Mouse (Mus musculus) heart, postnatal 25 days (tissue): Measurements from ENCODE around the gene Rab25. TPM values are rescaled to one million over a fixed set of nuclear protein-coding genes. Genes with fewer than 3 reads are reported as not detected.
A peak's percentile ranks its signal among the peaks of the same experiment; 100 is the strongest.

Experiments used
- DNase-seq: peaks from one replicate; pipeline ENCODE4 v3.0.0; 2022; ENCODE audit warnings: low spot score
- intact Hi-C: fragments of 180-260 bp; cut with DNase I; formaldehyde crosslinking; loops from one replicate; pipeline ENCODE4 v1.15.1; 2025
- total RNA-seq, 2 experiments: library from RNA; stranded (reverse); gene quantifications; 2 replicates each; pipeline ENCODE4 v1.2.3; 2021

The Rab25 gene
- total RNA-seq, 2 experiments from 2014 or later = not detected

DNA sequence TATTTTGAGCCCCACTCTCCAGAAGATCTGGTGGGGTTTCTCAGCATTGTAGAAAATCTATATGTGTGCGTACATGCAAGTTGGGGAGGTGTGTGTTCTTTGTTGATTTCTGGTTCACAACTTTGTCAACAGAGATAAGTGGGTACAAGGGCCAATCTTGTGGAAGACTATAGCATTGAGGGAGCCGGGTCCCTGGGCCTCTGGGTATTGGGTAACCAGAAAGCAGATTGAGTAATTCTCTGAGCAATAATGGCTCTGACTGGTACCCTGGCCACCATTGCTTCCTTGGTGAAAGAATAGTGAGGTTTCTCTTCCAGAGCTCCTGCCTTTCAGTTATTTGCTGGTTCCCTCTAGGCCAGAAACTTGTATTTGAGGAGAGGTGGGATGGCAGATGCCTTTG, 21.0 kb upstream of the Rab25 start:
- DNase-seq = no peak
- intact Hi-C loops = no loop called here

DNA sequence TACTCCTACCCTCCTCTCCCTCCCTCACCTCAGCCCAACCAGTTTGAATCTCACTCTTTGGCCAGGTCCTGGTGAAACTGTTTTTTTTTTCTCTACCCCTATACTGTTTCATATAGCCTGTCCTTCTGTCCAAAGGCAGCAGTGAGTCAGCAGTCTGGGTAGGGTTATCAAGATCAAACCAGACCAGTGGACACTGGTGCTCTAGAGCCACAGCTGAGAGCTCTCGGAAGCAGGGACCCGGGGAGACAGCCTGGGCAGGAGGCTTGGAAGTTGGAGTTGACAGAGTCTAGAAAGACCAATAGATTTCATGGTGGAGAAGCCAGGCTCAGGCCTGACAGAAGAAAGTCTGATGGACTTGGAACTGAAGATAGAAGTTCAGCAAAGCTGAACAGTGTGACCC, 20.5 kb upstream of the Rab25 start:
- DNase-seq = no peak
- intact Hi-C loops = no loop called here

DNA sequence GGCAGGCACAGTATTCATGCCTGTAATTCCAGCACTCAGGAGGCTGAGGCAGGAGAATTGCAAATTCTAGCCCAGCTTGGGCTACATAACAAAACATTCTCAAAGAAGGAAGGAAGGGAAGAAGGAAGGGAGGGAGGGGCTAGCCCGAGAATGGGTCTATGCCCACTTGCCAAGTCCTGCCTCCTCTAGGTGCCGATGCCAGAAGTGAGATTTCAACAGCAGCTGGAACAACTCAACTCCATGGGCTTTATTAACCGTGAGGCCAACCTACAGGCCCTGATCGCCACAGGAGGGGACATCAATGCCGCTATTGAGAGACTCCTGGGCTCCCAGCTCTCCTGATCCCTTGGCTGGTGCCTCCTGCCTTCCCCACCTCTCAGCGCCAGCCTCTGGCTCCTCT, 19.8 kb upstream of the Rab25 start:
- intact Hi-C loops = no loop called here
- DNase-seq = no peak

DNA sequence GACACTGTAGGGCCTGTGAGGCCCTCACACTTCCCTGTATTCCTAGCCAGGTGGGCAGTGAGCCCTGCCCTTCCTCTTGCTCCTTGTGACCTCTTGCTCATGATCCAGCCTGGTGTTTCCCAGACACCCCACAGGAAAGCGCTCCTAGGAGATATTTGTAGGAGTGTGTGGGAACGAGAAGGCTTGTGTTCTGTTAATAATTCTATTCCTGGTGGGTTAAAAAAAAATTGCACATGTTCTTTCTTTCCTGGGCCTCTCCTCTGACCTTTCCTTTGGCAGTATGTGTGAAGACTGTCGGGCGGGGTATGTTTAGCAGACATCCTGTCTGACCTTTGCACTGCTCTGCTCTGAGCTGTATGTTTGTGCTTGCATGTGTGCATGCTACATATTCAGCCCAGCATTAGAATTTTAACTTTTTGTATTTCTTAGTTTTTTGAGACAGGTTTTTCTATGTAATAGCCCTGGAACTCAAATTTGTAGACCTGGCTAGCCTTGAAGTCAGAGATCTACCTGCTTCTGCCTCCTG, 18.5 kb upstream of the Rab25 start:
- no peak for DNase-seq
- intact Hi-C loops = no loop called here

DNA sequence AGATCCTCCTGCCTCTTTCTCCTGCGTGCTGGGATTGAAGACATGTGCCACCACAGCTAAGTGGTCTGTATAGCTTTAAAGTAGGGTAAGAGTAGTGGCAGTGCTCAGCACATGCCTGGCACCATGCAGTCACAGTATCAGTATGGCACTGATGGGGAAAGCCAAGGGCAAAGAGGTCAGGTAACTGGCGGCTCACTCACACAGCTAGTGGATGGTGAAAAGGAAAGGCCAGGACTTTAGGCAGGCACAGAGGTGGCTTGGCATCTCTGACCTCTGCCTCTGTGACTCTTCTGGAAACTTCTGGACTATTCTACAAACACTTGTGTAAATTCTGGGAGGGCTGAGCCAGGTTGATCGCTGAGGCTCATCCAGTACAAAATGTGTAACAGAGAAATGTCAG, 18.0 kb upstream of the Rab25 start:
- intact Hi-C loops = no loop called here
- DNase-seq = no peak

DNA sequence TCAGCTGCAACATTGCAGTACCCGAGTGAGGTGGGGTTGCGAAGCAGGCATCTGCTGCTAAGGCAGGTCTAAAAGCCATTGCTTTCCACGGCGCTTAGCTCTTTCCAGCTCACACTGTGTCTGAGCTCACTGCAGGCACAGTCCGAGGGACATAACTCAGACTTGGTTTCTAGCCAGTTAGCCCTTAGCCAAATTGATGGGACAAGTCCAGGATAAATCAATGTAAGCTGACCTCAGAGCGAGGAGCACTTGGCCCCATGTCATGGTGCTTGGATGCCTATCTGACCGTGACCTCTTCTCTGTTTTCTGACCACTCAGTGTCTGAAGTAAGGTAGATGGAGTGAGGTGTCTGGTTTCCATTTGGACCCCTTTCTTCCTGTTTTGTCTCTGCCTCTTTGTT, 15.9 kb upstream of the Rab25 start:
- no peak for DNase-seq
- intact Hi-C loops = no loop called here

DNA sequence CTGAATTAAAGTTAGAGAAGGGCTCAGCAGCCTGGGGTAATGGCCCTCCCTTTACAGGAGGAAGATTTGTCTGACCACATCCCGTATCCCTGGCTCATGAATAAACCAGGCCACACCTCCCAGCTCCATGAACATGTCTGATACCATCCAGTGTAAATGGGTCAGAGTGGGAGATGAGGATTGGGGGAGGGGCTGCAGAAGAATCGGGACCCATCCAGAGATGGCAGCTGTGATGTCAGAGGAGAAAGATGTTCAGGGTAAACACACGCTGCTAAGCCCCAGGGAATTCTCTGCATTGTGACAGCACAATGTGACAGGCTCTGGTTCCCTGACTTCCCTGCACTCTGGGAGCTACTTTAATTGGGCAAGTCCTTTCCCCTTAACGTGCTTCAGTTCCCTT, 15.3 kb upstream of the Rab25 start:
- no peak for DNase-seq
- intact Hi-C loops = no loop called here

DNA sequence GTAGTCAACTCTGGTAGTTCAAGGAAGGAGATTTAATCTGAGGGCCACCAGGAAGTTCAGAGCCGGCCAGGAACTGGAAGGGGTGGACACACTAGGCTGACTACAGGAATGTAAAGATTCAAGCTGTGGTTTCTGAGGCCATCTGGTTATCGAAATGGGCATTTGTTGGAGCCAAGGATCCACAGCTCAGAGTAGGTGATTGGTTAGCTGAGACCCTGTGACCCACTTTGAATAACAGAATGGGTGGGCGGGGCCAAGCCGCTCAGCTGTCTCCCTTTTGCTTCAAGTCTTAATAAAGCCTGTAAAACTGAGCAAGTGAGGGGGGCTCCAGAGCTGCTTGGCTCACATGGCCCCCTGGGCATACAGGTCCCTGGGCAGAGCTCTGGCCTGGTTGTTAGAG, 13.9 kb upstream of the Rab25 start:
- DNase-seq = no peak
- intact Hi-C loops = no loop called here

DNA sequence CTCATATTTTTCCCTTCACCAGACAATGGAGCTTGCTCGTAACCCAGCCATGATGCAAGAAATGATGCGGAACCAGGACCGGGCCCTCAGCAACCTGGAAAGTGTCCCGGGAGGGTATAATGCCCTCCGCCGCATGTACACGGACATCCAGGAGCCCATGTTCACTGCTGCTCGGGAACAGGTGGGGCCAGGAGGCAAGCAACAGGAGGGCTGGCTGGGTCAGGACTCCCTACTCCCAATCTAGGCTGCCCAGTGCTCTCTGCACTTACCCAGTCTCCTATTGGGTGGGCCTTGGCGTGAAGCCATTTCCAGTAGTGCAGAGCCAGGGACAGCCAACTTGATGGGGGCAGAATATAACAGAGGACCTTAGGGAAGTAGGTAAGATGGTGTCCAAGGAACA, 11.5 kb upstream of the Rab25 start:
- no peak for DNase-seq
- intact Hi-C loops = loop anchor here (10.0 kb wide), 1 partner anchor 615 kb away; the partner anchor contains the start of gene Scamp3

DNA sequence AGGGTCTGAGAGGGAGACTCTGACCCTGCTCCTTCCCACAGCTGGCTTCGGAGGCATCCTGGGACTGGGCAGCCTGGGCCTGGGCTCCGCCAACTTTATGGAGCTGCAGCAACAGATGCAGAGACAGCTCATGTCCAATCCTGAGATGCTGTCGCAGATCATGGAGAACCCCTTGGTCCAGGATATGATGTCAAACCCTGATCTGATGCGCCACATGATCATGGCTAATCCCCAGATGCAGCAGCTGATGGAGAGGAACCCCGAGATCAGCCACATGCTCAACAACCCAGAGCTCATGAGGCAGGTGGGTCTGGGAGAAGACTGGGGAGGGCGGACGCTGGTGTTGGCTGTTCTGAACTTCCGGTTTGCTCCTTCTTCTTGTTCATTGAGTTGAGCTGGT, 8.5 kb upstream of the Rab25 start:
- DNase-seq = no peak
- intact Hi-C loops = loop anchor here (10.0 kb wide), 1 partner anchor 618 kb away; the partner anchor contains the start of gene Scamp3

DNA sequence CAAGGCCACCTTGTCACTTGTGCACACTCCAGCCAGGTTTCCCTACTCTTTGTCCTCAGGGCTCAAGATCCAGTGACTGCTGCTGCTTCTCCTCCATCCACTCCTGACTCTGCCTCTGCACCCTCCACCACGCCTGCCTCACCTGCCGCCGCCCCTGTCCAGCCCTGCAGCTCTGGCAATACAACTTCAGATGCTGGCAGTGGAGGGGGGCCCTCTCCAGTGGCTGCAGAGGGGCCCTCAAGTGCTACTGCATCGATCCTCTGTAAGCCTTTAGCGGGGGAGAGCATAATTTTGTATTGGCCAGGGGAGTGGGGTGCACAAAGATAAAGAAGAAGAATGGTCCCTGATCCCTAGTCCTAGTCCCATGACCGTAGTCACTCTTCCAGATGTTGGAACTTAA, 7.6 kb upstream of the Rab25 start:
- intact Hi-C loops = loop anchor here (10.0 kb wide), 1 partner anchor 619 kb away; the partner anchor contains the start of gene Scamp3
- no peak for DNase-seq

DNA sequence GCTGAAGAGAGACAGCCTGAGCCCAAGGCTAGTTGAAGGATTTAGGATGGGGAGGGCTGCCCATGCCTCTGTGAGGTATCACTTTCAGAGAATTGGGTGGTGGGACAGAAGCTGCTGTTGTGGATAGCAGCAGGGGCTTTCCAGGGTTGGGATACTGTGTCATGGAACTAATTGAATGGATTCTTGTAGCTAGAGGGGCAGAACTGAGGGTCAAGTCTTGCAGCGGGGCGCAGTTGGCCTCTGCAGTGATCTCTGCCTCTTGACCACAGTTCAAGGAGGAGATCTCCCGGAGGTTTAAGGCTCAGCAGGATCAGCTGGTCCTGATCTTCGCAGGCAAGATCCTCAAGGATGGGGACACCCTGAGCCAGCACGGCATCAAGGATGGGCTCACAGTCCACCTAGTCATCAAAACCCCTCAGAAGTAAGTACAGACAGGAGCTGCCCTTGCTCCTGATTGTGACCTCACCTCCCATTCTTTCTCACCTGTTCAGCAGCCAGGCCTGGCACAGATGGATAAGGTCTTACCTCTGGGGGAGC, 7.0 kb upstream of the Rab25 start:
- intact Hi-C loops = loop anchor here (10.0 kb wide), 1 partner anchor 620 kb away; the partner anchor contains the start of gene Scamp3
- no peak for DNase-seq

DNA sequence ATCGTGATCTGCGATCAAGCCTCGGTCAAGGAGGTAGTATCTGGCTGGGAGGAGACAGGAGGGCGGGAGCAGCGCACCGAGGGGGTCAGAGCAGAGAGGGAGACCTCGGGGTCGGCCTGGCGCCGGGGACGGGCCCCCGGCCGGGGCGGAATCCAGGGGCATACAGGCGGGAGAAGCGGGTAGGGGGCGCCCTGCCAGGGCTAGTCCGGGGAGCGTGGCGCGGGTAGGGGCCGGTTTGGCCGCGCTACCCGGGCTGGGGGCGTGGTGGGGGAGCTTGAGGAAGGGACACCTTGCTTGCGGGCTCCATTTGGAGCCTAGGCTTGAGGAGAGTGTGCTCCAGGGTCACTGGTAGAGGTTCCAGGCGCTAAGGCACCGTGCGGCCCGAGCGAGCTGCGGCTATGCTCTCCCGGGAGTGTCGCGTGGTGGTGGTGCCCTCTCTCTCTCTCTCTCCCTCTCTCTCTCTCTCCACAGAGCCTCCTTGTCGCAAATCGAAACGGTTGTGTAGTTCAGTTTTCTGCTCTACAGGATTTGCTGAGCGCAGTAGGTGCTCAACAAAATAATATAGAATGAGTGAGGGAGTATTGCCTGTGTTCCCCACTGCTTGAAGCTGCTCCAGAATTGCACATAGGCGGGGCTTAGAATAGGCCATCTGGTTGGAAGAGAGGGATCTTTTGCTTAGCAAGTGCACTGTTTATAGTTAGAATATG, 5.9 kb upstream of the Rab25 start:
- intact Hi-C loops = loop anchor here (2.0 to 10.0 kb wide), 2 partner anchors 21 to 621 kb away; partner anchors contain the start of genes Mex3a and Scamp3
- no peak for DNase-seq

DNA sequence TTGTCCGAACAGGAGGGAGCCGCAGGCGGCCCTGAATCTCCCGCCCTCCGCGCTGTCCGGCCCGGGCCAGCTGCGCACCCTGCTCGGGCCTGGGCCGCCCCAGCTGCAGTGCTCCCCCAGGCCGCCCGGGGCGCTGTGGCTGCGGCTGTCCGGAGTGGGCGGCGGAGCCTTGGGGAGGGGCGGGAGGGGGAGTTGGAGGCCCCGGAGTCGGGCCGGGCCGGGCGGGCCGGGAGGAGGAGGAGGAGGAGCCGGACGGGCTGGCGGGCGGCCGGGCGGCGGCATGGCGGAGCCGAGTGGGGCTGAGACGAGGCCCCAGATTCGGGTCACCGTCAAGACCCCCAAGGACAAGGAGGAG, 5.4 kb upstream of the Rab25 start, which contains the start of gene Ubqln4:
TSS of gene Ubqln4 (plus strand) at position 234 of the 355 bp plus-strand sequence.
- DNase-seq = peak; percentile 85
- intact Hi-C loops = loop anchor here (2.0 to 10.0 kb wide), 2 partner anchors 21 to 621 kb away; partner anchors contain the start of genes Mex3a and Scamp3

DNA sequence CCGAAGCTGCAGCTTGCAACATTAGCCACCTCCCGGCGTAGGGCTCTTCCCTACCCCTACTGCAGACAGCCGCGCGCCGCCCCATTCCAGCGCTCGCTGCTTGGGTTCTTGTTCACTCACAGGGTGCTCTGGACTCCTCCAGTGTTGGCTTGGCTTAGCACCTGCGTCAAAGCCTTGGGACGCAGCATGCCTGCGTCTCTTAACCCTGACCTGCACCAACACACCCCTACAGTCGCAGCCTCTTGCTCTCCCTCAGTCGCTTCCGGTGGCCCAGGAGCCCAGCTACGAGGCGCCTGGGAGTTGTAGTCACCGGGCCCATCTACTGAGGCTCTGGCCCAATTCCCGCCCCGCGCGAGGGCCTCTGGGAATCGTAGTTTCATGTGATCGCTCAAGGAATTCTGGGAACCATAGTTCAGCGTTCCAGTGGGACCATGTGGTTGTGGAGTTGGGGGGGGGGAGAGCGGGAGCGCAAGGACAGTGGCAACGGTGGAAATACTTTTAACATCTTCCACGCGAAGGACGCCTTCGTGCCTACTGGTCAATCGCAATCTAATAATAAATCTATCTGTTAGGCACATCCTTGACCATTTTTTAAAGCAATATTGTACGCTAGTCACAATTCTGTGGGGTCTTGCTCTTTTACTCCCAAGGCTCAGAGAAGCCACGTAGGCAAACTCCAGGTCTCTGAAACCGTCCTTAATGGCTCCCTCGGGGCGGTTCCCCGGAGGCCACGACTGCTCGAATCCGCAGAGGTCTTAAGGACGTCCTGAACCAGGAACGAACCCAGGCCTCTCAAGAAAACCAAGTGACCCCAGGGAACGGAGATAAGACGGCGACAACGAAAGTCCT, 4.8 kb upstream of the Rab25 start, which contains the start of gene Lamtor2:
TSS of gene Lamtor2 (minus strand) at position 399 of the 849 bp plus-strand sequence.
- DNase-seq = peak; percentile 96
- intact Hi-C loops = loop anchor here (2.0 to 10.0 kb wide), 2 partner anchors 20 to 622 kb away; partner anchors contain the start of genes Mex3a and Scamp3

DNA sequence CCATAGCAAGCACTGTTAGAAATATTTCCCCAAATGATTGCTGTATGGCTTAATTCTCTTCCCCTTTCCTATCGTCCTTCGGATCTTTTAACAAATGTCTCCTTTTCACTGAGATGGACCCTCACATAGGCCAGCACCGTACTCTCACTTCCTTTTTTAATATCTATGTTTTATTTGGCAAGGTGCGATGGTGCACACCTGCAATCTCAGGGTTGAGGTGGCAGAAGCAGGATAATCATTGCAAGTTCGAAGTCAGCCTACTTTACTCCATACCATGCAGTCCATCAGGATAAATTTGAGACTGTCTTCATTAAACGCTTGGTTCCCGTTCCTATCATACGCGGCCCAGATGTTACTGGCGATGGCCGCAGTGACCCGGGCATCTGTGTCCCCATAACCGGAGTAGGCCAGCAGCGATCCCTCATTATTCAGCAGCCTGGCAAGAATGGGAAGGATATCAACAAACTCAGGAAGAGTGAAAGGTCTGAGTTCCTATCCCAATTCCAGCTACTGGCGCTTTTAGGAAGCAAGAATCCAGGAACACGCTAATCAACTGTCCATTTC, 4.1 kb upstream of the Rab25 start:
- no peak for DNase-seq
- intact Hi-C loops = loop anchor here (2.0 to 10.0 kb wide), 2 partner anchors 19 to 623 kb away; partner anchors contain the start of genes Mex3a and Scamp3

DNA sequence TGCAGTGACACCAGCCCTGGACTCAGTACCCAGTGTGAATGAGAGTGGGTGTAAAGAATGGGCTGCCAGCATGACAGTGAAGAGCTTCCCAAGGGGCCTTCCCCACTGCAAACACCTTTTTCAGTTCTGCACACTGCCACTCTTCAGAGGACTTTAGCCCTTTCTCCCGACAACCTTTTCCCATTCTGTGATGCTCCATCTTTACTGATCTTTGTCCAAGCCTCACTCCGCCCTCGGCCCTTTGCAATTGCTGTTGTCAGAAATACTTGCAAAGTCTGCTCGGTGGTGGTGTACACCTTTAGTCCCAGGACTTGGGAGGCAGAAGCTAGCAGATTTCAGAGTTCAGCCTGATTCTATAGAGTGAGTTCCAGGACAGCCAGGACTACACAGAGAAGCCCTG, 3.5 kb upstream of the Rab25 start:
- no peak for DNase-seq
- intact Hi-C loops = loop anchor here (10.0 kb wide), 1 partner anchor 623 kb away; the partner anchor contains the start of gene Scamp3

DNA sequence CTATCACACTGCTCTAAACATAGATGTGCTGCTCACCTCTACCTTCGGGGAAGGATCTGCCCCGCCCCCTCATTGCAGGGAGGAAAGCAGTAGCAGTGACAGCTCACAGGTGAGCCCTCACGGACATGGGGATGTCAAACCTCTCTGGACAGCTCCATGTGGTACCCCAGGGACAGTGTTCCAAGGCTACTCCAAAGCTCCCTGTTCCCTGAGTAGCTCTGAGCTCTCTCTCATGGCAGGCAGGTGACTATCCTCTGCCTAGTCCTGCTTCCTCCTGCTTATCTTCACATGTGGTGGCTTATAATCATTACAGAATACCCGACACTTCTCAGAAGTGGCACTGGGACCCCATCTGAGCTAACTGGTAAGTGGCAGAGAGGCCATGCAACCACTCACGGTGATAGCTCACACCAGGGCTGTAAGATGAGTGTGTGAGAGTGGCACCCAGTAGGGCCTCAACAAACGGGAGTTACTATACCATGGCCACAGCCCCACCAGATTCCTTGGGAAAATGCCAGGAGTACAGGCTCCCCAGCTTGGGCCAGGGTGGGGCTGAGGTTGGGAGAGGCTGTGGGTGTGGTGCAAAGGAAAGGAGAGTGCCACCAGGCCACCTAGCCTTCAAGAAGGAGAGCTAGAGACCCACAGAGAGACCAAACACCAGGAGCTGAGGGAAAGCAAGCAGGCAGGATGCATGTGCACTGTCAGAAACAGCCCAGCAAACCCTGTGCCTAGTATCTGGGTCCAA, 1.3 kb downstream of the Rab25 start:
- intact Hi-C loops = no loop called here
- DNase-seq = no peak

DNA sequence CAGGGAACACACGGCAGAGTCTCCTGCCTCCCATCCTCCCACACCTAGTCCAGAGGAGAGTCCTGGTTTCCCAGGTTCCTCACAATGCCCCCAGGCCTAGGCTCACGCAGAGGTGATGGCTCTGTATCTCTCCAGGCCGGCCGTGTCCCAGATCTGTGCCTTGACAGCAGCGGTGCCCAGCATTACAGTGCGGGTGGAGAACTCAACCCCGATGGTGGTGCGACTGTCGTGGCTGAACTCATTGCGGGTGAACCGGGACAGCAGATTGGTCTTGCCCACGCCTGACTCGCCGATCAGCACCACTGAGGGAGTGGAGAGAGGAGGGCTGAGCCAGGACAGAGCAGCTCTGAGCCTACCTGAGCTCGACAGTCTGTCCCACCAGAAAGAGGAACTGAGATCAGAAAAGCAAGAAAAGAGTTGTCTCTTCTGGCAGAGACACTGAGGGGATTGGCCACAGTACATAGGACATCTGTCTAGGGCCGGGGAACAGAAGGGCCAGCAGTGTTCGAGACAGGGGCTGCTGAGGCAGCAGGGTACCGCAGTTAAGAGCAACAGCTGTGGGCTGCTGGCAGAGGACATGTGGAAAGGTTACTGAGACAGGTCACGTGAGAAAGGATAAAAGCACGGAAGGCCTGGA, 3.0 kb downstream of the Rab25 start:
- DNase-seq = no peak
- intact Hi-C loops = no loop called here
